Mouse (Mus musculus) kidney, adult 18-20 months (tissue): ENCODE results near the gene Olfr552.
"Not testable (repeated sequence)": the region's sequence is repeated elsewhere in the genome, so short reads cannot be mapped to it uniquely, and the experiment has no call there.

ENCODE experiments used
- DNase-seq: peaks from one replicate; pipeline ENCODE4 v3.0.0; 2021

Olfr552 gene

GRCm38 (mm10) chr7:102597378-102598031 is at the start of gene Olfr552:
TSS of gene Olfr552 (plus strand) at chr7:102597770.
- DNase-seq: no peak

GRCm38 (mm10) chr7:102549570-102549969 is 48.0 kb upstream of the Olfr552 start, which contains the start of gene Olfr549:
TSS of gene Olfr549 (plus strand) at chr7:102549870.
- no peak for DNase-seq

DNA sequence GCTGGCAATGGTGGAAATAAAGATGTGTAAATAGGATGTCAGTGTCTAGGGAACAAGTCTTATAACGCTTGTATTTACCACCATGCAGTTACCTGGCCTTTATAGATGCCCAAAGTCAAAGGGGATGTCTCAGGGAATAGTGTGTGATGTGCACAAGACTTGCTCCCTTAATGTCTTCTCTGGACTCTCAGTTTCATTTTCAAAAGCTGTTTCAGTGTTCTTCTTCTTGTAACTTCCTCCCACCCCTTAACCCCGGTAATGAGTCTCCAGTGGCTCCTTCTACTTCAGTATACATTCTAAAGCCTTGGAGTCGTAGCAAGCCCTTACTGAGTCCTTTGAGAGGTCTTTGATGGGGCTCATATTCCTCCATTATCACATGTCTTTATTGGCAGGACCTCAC is 44.3 kb upstream of the Olfr552 start:
- DNase-seq: no peak

DNA sequence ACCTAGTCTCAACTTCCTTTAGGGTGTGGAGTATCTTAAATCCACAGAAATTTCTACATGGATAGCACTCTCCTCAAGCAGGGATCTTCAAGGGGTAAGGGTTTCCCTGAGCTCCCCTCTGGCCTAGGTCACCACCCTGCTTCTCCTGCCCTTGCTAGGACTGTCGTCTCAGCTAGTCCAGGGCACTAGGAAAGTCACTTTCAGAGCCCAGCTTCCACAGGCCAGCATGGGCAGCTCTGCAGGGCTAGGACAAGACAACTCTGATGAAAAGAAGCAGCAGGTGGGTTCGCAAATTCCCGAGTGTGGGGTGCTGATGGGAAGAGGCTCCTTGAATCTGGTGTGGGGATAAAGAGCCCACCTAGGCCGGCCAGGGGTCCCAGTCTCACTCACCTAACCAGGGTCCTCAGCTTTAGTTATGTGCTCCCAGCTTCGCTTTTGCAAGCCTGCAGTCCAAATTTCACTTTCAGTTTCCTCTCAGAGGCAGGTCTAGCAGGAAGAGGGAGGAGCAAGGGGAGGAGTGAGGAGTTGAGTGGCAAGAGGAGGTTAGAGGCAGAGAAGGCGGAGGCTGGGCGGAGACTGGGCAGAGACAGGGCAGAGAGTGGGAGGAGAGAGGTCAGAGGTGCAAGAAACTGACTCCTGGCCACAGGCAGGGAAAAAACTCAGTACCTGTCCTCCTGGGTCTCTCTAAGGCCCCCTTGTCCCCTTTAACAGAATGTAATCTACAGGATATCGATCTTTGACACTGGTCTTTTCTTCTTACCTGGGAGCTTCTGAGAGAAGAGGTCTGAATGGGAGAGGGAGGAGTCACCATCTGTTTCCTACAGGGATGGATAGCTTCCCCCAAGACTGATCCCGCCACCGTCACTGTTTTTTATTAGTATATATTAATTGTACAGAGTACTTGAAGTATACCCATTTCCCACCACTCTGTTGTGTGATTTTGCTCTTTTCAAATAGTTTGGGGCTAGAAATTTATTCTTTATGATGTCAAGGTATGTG is 32.3 kb upstream of the Olfr552 start, which contains the start of gene Trim21:
Trim21 (minus strand) TSS at position 488 of the 999 bp plus-strand sequence.
- DNase-seq: peak; percentile 91

DNA sequence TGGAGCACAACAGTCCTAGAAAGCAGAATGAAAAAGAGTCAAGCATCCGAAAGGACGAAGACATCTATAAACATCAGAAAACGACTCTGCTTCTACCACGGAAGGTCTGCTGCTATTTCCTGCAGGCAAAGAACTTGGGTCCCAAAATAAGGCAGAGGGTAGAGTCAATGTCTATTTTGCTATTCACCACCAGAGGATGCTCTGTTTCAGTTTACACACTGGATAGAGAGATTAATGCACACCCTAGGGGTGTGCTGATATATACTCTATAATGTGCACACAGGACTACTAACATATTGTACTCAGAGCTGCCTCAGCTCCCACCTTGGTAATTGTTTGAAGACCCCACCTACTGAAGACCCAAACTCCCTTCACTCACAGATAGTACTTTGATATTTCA is 31.4 kb upstream of the Olfr552 start:
- DNase-seq: no peak

GRCm38 (mm10) chr7:102571142-102571541 is 26.4 kb upstream of the Olfr552 start, which contains the start of gene Olfr550:
TSS of gene Olfr550 (plus strand) at chr7:102571442.
- DNase-seq: no peak

- no peak for DNase-seq
These were observed 24.3 kb upstream of the Olfr552 start for GRCm38 (mm10) chr7:102573174-102573830.

- DNase-seq: no peak
These were observed 21.6 kb upstream of the Olfr552 start for GRCm38 (mm10) chr7:102575998-102576397.

DNA sequence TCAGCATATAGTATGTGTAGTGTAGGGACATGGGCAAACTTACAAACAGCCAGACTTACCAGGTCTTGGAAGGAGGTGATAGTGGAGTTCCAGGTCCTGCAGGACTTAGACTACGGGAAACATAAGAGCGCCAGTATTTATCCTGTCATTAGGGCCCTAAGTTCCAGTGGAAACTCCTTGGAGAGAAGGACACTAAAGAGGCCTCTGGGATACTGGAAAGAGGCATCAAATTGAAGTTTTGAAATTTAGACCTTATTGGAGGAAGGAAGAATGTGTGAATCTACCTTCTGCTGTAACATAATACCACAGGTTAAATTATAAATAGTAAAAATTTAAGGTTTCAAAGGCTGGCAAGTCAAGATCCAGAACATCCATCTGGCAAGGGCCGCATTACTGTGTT is 5.8 kb upstream of the Olfr552 start, which contains the start of gene Olfr551:
Olfr551 (minus strand) TSS at position 101 of the 400 bp plus-strand sequence.
- DNase-seq: no peak

DNA sequence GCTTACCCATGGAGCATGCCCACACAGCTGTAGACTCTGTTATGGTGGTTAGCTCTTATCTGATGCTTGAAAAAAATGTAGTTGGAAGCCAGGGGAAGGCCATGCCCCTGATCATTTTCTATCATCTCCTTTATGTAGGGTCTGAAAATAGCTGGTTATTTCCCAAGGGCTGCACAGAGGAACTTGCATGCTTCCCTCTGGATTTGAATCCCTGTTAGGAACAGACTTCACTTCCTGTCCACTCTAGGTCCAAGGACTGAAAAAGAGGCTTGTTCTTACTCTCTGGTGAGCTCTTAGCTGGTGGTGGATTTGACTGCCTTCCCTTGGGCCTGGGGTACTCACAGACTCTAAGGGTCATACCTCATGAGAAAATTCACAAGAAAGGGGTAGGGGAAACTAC is 20.5 kb downstream of the Olfr552 start, which contains the start of gene Olfr553:
Olfr553 (minus strand) TSS at position 101 of the 400 bp plus-strand sequence.
- DNase-seq: no peak

DNA sequence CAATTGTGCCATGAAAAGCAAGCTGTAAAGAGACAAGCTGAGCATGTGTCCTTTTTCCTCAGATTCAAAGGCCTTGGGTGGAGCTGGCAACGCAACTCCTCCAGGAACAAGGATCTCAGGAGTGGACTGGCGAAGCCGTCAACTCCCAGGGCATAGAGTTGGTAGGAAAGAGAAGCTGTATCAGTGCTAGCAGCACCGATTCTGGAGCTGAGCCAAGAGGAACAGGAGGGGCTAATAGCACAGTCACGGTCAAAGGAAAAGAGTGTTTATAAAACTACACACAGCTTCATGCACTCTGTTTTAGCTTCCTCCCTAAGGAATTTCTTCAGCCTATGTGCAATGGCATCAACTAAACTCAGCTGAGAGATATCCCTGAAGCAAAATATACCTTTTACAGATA is 22.0 kb downstream of the Olfr552 start:
- DNase-seq: no peak

DNA sequence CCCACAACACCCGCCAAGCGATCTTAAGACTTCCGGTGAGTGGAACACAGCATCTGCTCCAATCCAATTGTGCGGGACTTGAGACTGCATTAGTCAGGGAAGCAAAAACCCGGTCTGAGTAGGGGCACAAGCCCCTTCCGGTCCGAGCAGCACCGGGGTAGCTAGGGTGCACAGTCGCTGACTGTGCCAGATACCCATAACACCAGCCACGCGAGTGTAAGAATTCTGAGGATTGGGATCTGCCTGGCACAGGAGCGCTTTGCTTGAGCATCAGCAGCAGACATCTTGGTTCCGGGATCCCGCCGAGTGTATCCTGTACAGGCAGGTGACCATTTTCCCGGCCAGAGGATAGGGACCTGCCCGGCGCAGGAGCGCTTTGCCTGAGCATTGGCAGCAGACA is 22.8 kb downstream of the Olfr552 start:
- DNase-seq: not testable (repeated sequence)

DNA sequence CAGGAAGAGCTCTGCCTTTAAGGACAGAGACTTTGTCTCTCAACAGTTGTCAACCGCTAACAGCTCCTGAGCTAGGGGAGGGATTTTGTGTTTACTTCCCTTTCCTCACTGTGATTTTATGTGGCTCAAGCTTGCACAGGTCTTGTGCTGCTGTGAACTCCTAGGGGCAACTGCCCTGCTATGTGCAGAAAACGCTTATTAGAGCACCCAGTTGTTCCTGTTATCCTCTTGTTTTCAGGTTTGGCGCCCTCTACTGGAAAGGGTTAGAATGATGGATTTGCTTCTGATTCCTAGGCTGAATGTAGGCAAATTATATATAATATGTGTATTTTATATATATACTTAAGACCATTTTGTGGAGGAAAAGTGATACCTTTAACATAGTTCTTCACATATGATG is 39.1 kb downstream of the Olfr552 start:
- DNase-seq: peak; percentile 15

- DNase-seq: no peak
These were observed 40.6 kb downstream of the Olfr552 start, which contains the start of gene Olfr554 for GRCm38 (mm10) chr7:102638132-102638531. TSS of gene Olfr554 (plus strand) at chr7:102638432.

DNA sequence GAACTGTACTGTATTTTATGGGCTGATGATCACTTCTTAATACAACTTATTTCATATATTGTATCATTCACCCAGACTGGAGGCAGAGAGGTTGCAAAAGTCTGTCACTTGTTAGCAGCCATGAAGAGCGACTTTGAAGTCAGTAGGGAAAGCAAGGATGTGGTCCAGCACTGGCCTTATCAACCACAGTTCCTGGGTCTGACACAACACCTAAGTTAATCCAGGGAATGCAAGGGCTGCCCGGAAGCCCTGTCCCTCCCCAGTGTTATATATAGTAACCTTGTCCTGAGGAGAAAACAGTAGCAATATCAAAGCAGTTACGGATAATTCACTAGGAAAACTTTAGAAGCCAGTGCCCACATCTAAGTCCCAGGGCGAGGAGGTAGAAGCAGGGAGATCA is 47.4 kb downstream of the Olfr552 start:
- not testable (repeated sequence) for DNase-seq
